Mouse (Mus musculus) intestine, postnatal 0 days (tissue): Measurements from ENCODE around the gene Olfr902. TPM values are rescaled to one million over a fixed set of nuclear protein-coding genes. Genes with fewer than 3 reads are reported as not detected.
"Not testable (repeated sequence)": the region's sequence is repeated elsewhere in the genome, so short reads cannot be mapped to it uniquely, and the experiment has no call there.

Experiments
- ATAC-seq: fragments of 200-750 bp; cut with Nextera tagmentation; 2 replicates; pipeline ENCODE4 v1.8.0; 2017; ENCODE audit warnings: mild to moderate bottlenecking, moderate TSS enrichment, moderate library complexity
- H3K27ac ChIP-seq: fragments of 300-500 bp; sonication (generic); 2 replicates; pipeline ENCODE4 v1.5.1; 2014; ENCODE audit warnings: mild to moderate bottlenecking, low read depth, low read length, moderate library complexity
- H3K27me3 ChIP-seq: fragments of 300-500 bp; sonication (generic); replicated peaks from 2 replicates; pipeline ENCODE4 v1.6.1; 2014; ENCODE audit warnings: low read length, mixed read lengths; ENCODE audit not compliant: control insufficient read depth, insufficient read depth
- H3K36me3 ChIP-seq: fragments of 300-500 bp; sonication (generic); 2 replicates; pipeline ENCODE4 v1.6.1; 2014; ENCODE audit warnings: mild to moderate bottlenecking, moderate library complexity; ENCODE audit not compliant: control insufficient read depth, insufficient read depth
- H3K4me1 ChIP-seq: fragments of 300-500 bp; sonication (generic); replicated peaks from 2 replicates; pipeline ENCODE4 v1.6.1; 2014; ENCODE audit warnings: antibody characterized with exemption, low read length, mixed read lengths; ENCODE audit not compliant: control insufficient read depth, insufficient read depth
- H3K4me2 ChIP-seq: fragments of 300-500 bp; sonication (generic); replicated peaks from 2 replicates; pipeline ENCODE4 v1.6.1; 2014; ENCODE audit warnings: low read depth, mild to moderate bottlenecking, moderate library complexity
- H3K4me3 ChIP-seq: fragments of 300-500 bp; sonication (generic); 2 replicates; pipeline ENCODE4 v1.5.1; 2014; ENCODE audit warnings: low read depth, low read length
- H3K9ac ChIP-seq: fragments of 300-500 bp; sonication (generic); 2 replicates; pipeline ENCODE4 v1.6.1; 2014; ENCODE audit warnings: mild to moderate bottlenecking, low read depth, low read length
- H3K9me3 ChIP-seq: fragments of 300-500 bp; sonication (generic); 2 replicates; pipeline ENCODE4 v1.6.1; 2016; ENCODE audit warnings: mixed run types; ENCODE audit not compliant: control insufficient read depth
- CTCF ChIP-seq: sonication (generic); IDR thresholded peaks from 2 replicates; pipeline ENCODE4 v1.5.1; 2016; ENCODE audit warnings: low read depth, mild to moderate bottlenecking, control low read depth, antibody characterized with exemption, moderate library complexity
- WGBS: fragments of 180-500 bp; shearing (Covaris S2); extraction: QIAGEN DNeasy Blood & Tissue Kit; methylation state at CpG from one replicate; pipeline ENCODE4 v1.1.7; 2014; 5-methylcytosine and 5-hydroxymethylcytosine counted together
- polyA plus RNA-seq: library from polyadenylated mRNA; unstranded; fragments of >200 nt; fragmentation: Nextera tagmentation; extraction: Ambion mirVana; gene quantifications from 2 replicates; pipeline ENCODE4 v1.2.1, GENCODE M21; 2015

Olfr902 gene
- not detected in 2 replicates for polyA plus RNA-seq

DNA sequence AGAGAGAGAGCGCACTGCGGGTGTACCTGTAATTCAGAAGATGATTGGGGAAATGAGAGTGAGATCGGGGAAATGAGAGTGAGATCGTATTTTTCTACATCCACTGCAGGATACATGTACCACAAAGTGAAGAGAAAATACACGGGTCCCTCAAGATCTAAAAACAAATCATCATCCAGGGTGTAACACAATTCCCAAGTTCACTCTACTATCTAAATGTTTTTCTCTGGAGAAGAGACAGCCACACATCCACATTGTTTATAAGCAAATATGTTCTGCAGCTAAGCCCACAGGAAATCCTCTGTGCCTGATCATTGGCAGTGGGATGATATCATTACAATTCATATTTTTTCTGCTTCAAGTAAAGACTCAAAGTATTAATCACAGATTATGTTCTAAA is at the start of gene Olfr902:
TSS of gene Olfr902 (plus strand) at position 301 of the 400 bp plus-strand sequence.
- TF ChIP-seq CTCF: no peak
- no peaks in the 10 kb centered on the region for H3K36me3 ChIP-seq
- 83% methylated on average over 5 of the region's 5 CpGs for WGBS
- no peak within 1 kb of the TSS for H3K9ac ChIP-seq
- no peaks in the 10 kb centered on the region for H3K9me3 ChIP-seq
- no peaks in the 10 kb centered on the region for H3K27me3 ChIP-seq
- no peak within 1 kb of the TSS for H3K4me3 ChIP-seq
- H3K4me2 ChIP-seq: no peak within 1 kb of the TSS
- ATAC-seq: no peak
- H3K27ac ChIP-seq: no peak within 1 kb of the TSS
- no peaks in the 10 kb centered on the region for H3K4me1 ChIP-seq

DNA sequence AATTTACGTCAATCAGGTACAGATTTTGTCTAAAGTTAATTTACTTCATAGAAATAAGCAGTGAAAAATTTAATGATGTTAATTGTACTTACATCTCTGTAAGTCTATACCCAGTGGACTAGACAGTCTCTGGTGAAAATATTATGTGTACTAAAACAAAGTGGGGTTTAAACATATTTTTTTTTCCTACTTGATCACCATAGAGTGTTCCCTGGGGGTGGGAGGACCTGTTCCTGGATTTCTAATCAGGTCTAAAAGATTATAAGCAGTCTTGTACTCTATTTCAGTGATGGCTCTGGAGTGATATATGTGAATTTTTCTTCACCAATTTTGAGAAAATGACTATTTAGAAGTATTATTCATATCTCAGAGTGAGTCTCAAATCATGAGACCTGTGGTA is 46.1 kb upstream of the Olfr902 start, which contains the start of gene Olfr147:
TSS of gene Olfr147 (plus strand) at position 301 of the 400 bp plus-strand sequence.
- WGBS: 65% methylated on average over 1 of the region's 1 CpGs
- Histone ChIP-seq H3K36me3 (no peaks in the 10 kb centered on the region), H3K27me3 (no peaks in the 10 kb centered on the region), H3K4me2 (no peak within 1 kb of the TSS), H3K9me3 (no peaks in the 10 kb centered on the region), H3K27ac (no peak within 1 kb of the TSS), H3K9ac (no peak within 1 kb of the TSS), H3K4me3 (no peak within 1 kb of the TSS), H3K4me1 (no peaks in the 10 kb centered on the region)
- no peak for TF ChIP-seq CTCF
- no peak for ATAC-seq

DNA sequence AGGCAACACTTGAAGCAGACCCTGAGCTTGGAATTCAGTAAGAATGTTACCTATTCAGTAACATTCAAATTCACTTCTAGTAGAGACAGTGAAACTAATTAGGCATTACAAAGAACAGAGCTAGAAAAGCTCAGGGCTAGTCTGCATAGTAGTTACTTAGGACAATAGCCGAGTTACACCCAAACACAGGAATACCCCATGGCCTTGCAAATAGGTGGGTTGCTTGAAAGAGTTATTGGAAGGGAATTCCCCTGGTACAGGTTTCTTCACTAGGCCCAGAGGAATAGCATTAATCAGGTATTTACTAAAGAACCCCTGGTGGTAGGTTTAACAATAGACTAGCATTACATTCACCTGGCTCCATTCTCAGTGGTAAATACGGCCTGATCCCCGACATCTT is 40.0 kb upstream of the Olfr902 start:
- H3K36me3 ChIP-seq, H3K4me3 ChIP-seq, H3K27ac ChIP-seq, ATAC-seq, H3K9me3 ChIP-seq, H3K27me3 ChIP-seq, H3K4me2 ChIP-seq, H3K4me1 ChIP-seq, H3K9ac ChIP-seq: not testable (repeated sequence)
- WGBS: 93% methylated on average over 3 of the region's 3 CpGs

DNA sequence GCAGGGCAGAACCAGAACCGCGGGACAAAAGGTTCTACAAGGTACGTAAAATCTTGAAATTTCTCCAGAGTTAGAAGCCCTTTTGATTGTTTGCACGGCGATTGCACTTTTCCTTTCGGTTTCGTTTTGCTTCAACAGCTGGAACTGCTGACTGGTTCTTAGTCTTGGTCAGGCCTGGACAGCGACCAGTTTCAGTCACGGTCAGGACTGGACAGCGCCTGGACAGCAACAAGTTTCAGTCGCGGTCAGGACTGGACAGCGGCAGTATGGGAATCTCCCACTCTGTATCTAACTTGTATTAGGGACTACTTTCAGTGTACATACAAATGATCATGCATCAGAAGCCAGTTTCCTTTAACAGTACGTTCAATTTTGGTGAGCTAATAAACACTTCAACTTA is 34.0 kb upstream of the Olfr902 start:
- H3K4me1 ChIP-seq, ATAC-seq, H3K27ac ChIP-seq, H3K27me3 ChIP-seq, H3K36me3 ChIP-seq, H3K9me3 ChIP-seq, H3K4me2 ChIP-seq, H3K4me3 ChIP-seq, H3K9ac ChIP-seq: not testable (repeated sequence)
- 88% methylated on average over 14 of the region's 14 CpGs for WGBS

DNA sequence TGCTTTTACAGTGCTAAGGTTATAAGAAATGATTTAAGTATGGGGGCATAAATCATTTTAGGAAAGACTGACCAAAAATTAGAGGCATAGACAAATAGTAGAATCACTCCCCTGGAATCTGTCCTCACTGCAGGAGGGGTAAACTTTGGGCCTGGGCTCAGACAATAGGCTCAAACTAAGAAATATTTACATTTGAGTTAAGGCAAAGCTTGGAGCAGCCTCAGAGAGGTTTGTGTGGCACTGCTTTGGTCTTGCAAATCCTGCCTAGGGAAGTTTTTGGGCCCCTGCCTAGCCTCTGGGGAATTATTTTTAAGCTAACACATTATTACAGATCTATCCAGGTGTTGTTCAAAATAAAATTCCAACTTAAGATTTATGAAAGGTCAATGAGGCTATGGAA is 23.7 kb upstream of the Olfr902 start:
- no peak overlapping the region for H3K4me2 ChIP-seq

DNA sequence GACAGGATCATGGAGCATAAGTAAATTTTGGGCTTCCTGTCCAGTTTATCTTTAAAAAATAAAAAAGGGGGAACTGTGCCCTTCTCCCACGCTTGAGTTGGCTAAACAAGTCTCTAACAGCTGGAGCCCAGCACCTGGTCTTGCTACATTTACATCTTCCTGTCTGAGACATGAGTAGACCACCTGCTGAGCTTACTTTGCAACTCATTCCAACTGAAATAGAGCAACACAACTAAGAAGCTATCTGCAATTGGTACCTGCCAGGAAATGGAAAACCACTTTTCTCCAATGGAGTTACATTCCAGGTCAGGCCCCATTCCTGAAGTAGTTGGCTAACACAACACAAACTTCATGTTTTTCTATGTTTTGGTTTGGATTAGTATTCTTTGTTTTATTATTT is 20.4 kb upstream of the Olfr902 start:
- ATAC-seq: no peak
- H3K9me3 ChIP-seq: no peaks in the 10 kb centered on the region
- no peaks in the 10 kb centered on the region for H3K36me3 ChIP-seq
- H3K4me3 ChIP-seq: no peak overlapping the region
- no peaks in the 10 kb centered on the region for H3K27me3 ChIP-seq
- no peaks in the 10 kb centered on the region for H3K4me1 ChIP-seq
- H3K9ac ChIP-seq: no peak overlapping the region
- TF ChIP-seq CTCF: no peak
- WGBS: 40% methylated on average over 1 of the region's 1 CpGs
- H3K27ac ChIP-seq: no peak overlapping the region
- H3K4me2 ChIP-seq: no peak overlapping the region

More for the DNA sequence above, 23.7 kb upstream of the Olfr902 start:
- TF ChIP-seq CTCF: no peak
- Histone ChIP-seq H3K27ac (no peak overlapping the region), H3K36me3 (no peaks in the 10 kb centered on the region), H3K9me3 (no peaks in the 10 kb centered on the region), H3K27me3 (no peaks in the 10 kb centered on the region), H3K9ac (no peak overlapping the region), H3K4me3 (no peak overlapping the region), H3K4me1 (no peaks in the 10 kb centered on the region)
- no peak for ATAC-seq

DNA sequence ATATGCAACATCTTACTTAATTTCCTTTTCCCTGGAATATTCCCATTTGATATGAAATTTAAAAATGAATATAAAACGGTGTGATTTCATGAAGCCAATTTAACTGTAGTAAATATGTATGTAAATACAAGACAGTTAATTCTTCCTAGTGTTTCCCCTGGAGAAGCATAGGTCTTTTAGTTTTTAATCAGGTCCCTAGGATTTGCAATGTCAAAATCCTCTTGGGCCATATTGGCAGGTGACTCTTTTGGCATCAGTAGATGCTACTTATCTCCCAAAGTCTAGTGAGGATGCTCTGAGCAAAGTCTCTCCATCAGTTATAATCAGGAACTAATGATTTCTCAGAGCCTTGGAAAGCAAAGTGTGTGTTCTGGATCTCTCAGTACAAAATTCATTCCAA is 18.3 kb upstream of the Olfr902 start, which contains the start of gene Olfr901:
TSS of gene Olfr901 (plus strand) at position 301 of the 400 bp plus-strand sequence.
- H3K9ac ChIP-seq: no peak within 1 kb of the TSS
- no peak for TF ChIP-seq CTCF
- no peaks in the 10 kb centered on the region for H3K4me1 ChIP-seq
- H3K27ac ChIP-seq: no peak within 1 kb of the TSS
- no peaks in the 10 kb centered on the region for H3K9me3 ChIP-seq
- H3K4me3 ChIP-seq: no peak within 1 kb of the TSS
- 91% methylated on average over 1 of the region's 1 CpGs for WGBS
- no peak for ATAC-seq
- no peaks in the 10 kb centered on the region for H3K27me3 ChIP-seq
- no peaks in the 10 kb centered on the region for H3K36me3 ChIP-seq
- H3K4me2 ChIP-seq: no peak within 1 kb of the TSS
